Mouse (Mus musculus): ENCODE measurements around the gene Rtn4.
A peak's percentile ranks its signal among the peaks of the same experiment; 100 is the strongest.
"Not testable (repeated sequence)": the region's sequence is repeated elsewhere in the genome, so short reads cannot be mapped to it uniquely, and the experiment has no call there.

The Rtn4 gene

GRCm38 (mm10) chr11:29692683-29693272, at the start of gene Rtn4:
Gene Rtn4 (plus strand): TSS chr11:29692947.
- DNase-seq (ENCODE audit: low spot score), result peak; percentile 95

DNA sequence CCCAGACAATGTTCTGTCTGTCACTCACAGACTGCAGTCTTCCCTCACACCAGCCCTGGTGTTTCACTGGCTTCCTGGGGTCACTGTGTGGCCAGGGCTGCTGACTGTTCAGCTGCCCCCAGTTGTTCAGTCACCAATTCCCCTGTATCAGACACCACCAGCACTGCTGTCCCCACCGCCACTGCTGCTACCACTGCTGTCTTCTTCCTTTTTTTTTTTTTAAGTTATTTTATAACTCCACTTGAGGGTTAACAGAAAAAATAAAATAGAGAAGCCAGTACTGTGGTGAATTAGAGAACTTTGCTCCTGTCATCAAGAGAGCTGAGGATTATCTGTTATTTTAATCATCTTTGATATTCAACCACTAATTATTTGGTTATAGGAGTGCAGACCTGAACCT, 48.3 kb upstream of the Rtn4 start:
- DNase-seq (ENCODE audit: low spot score), result no peak

- DNase-seq (ENCODE audit: low spot score), result no peak
Observed at GRCm38 (mm10) chr11:29645411-29646066, 47.2 kb upstream of the Rtn4 start.

DNA sequence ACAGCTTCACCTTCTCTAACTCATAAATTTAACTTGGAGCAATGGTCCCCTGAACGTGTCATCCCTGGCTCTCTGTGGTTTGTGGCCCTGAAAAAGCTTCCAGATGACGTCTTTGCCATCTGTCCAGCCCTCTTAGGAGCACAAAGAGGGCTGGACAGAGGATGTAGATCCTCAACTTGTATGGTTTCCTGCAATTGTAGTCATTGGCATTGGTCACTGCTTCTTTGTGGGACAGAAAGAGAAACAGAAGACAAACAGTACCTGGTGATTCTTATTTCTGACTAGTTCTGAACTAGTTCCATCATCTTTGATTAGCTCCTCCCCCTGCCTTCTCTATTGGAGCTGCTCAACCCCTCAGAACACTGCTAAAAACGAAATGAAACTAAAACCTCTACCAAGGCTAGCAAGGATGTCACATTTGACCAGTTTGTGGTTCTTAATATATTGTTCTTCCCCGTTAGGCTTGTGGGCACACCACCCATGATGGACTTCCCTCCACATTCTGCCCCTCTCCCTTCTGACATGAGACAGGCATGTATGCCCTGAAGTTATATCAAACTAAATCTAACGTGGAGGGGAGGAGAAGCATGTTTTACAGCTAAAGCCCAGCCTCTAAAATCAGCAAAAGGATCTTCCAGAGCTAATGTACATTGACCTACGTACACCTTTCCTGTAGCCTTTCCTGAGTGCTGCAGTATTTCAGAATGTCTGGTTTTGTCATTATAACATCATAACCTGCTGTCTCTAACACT, 45.0 kb upstream of the Rtn4 start:
- no peak for DNase-seq (ENCODE audit: low spot score)

DNA sequence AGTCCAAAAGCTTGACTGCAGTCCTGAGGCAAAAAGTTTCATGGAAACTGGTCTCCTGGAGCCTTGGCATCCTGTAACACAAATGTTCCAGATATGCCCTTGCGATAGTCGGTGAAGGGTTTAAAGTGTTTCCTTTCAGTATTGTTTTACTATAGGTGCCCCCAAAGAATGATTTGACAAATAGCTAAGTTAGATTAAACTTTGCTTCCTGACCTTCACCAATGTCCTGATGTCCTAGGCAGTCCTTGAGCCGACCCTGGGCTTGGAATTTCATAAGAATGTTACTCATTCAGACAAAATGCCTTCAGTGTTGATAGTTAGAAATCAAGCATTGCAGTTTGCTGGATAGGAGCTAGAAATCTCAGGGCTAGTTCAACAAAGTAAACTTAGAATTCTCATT, 37.4 kb upstream of the Rtn4 start:
- not testable (repeated sequence) for DNase-seq (ENCODE audit: low spot score)

- DNase-seq (ENCODE audit: low spot score), result no peak
Observed at GRCm38 (mm10) chr11:29660740-29661139, 32.0 kb upstream of the Rtn4 start.

DNA sequence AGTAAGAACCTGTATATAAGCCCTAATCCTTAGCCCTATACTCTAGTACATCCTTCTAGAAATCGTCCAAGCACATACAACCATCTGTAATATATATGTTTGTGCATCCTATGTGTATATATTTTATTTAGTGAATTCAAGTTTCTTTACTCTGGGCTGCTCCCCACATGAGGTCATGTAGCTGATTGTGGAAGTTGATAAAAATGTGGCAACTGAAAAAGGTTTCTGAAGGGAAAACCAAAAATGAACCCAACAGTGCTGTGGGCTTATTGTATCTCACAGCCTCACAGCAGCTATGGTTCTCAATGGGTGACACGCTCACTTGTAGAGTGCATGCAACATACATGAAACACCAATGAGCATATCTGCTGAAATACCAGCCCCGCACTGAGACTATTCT, 25.1 kb upstream of the Rtn4 start:
- no peak for DNase-seq (ENCODE audit: low spot score)

DNA sequence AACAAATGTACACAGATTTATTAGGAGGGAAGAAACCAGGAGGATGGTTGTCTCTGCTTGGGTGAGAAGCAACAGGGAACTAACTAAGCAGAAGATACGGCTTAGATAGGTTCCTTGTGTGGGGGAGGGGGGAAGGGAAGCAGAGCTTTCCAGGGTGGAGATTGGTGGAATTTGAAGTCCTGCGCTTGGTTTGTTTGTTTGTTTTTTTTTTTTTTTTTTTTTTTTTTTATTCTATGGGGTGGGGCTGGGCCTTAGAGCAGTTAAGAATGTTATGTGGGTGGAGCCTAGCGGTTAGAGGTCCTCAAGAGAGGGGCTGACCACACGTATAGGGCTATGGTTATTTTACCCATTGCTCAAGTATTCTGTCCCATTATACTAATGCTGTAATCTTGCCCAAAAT, 23.0 kb upstream of the Rtn4 start:
- DNase-seq (ENCODE audit: low spot score), result no peak

- DNase-seq (ENCODE audit: low spot score), result no peak
Observed at GRCm38 (mm10) chr11:29673359-29673758, 19.4 kb upstream of the Rtn4 start.

DNA sequence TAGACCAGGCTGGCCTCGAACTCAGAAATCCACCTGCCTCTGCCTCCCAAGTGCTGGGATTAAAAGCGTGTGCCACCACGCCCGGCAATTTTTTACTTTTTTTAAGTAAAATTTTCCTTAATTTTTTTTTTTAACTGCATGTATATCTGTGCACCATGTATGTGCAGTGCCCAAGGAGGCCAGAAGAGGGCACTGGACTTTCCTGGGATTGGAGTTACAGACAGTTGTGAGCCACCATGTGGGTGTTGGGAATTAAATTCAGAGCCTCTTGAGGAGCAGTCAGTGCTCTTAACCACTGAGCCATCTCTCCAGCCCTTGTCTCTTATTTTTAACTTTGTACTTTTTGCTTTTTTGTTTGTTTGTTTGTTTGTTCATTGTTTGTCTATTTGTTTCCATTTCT, 16.0 kb upstream of the Rtn4 start:
- no peak for DNase-seq (ENCODE audit: low spot score)

DNA sequence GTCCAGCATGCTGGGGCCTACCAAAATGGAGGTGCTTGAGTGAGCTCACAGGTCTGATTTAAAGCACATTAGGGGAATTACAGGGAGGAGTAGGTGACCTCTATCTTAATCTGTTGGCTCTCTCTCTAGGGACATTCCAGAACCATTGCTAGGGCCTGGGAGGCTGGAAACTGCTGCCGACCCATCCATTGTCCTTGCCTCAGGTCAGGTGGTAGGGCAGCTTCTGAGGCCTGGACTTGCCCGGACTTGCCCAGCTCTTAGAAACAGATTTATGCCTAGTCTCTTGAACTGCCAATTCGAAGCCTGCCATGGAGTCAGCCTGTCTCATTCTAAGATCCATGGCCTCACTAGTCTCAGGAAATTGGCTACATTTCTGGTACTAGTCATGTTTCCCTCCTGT, 12.8 kb upstream of the Rtn4 start:
- no peak for DNase-seq (ENCODE audit: low spot score)

DNA sequence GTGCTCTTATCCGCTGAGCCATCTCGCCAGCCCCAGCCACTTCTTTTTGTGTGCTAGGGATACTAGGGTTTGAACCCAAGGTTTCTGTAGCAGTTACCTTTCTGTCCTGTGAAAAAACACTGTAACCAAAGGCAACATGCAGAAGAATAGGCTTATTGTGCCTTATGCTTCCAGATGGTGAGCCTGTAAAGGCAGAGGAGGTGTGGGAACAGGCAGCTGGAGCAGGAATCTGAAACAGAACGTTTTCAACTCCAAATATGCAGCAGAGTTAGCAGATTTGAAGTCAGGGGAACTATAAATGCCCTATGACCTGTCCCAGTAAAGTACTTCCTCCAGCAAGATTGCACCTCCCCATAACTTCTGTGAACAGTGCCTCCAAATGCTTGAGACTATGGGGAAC, 12.0 kb upstream of the Rtn4 start:
- DNase-seq (ENCODE audit: low spot score), result no peak

GRCm38 (mm10) chr11:29684272-29684671, 8.5 kb upstream of the Rtn4 start:
- DNase-seq (ENCODE audit: low spot score), result no peak

DNA sequence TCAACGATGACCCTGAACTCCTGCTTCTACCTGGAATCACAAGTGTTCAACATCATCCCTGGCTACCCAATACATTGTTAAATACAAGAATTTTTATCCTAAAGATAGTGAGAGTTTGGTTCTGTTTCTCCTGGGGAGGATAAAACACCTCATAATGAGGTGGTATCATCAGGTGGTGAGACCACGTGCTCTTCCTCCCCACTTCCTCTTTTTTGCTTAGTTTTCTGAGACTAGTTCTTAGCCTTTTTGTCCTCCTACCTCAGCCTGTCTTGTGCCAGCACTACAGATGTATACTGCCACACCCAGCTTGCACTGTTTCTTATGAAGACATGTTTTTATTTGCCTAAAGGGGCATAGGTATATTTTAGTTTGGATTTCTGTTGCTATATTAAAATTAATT, 6.6 kb upstream of the Rtn4 start:
- no peak for DNase-seq (ENCODE audit: low spot score)

- DNase-seq (ENCODE audit: low spot score), result no peak
Observed at GRCm38 (mm10) chr11:29691556-29691955, 1.2 kb upstream of the Rtn4 start.

- peak; percentile 12 for DNase-seq (ENCODE audit: low spot score)
Observed at GRCm38 (mm10) chr11:29692111-29692682, 550 bp upstream of the Rtn4 start.

DNA sequence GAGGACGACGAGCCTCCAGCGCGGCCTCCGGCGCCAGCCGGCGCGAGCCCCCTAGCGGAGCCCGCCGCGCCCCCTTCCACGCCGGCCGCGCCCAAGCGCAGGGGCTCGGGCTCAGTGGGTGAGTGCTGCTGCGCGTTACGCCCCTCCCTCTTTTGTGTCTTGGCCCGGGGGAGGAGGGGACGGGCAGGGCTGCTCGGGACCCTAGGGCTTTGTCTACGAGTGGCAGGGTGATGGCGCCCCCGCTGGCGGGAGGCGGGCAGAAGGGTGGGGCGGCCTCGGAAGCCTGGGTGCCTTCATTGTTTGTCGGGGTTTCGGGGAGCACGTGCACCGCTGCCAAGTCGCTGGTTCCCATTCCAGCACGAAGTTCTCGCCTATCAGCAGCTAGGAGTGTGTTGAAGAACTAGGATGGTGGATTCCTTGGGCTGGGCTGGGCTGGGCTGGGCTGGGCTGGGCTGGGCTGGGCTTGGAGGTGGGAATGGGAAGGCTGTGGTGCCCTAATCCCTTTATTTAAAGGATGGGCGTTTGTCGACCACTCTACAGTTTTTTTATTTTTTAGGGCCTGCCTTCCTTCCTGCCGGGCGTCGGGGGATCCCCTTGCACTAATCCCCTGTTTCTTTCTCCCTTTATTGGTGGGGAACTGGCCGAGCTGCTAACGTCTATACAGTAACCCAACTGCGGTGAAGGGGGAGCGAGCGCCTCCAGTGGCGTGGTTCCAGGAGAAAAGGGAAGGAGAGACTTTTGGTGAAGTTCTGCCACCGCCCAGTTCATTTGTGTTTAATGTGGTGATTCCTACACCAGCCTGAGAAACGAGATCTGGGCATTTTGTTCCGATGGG, 1.0 kb downstream of the Rtn4 start:
- peak; percentile 72 for DNase-seq (ENCODE audit: low spot score)

DNA sequence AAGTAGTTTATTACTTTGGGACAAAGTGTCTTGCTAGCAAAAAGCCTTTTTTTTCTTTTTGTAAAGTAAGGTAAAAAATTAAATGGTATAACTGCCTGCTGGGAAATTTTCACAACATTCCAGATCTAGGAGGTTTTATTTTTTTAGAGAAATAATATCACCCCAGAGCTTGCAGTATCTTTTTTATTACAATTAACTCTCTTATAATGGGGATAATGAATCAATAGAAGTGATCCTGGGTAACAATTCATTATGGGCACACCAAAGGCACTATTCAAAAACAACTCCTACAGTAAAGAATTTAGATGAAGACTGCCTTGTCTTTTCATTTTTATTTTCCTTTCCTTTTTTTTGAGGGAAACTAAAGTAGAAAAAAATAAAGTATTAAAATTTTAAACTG, 2.0 kb downstream of the Rtn4 start:
- no peak for DNase-seq (ENCODE audit: low spot score)

DNA sequence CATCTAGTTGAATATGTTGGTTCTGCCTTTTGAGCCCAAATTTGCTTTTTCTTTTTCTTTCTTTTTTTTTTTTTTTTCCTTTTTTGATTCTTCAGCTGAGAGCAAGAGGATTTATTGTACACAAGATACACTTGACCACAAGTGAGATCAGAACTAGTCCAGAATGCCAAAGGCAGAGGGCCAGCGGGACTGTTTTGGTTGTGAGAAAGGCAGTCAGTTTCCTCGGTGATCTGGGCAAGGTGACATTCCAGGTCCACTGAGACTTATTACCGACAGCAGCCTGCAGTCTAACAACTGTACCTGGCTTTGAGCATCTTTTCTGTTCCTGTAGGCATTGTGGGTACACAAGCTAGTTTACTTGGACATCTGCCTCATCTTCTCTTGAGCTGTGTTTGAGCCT, 10.0 kb downstream of the Rtn4 start:
- DNase-seq (ENCODE audit: low spot score), result no peak

- no peak for DNase-seq (ENCODE audit: low spot score)
Observed at GRCm38 (mm10) chr11:29705263-29705662, 12.5 kb downstream of the Rtn4 start.

GRCm38 (mm10) chr11:29706845-29707244, 14.1 kb downstream of the Rtn4 start:
- no peak for DNase-seq (ENCODE audit: low spot score)

DNA sequence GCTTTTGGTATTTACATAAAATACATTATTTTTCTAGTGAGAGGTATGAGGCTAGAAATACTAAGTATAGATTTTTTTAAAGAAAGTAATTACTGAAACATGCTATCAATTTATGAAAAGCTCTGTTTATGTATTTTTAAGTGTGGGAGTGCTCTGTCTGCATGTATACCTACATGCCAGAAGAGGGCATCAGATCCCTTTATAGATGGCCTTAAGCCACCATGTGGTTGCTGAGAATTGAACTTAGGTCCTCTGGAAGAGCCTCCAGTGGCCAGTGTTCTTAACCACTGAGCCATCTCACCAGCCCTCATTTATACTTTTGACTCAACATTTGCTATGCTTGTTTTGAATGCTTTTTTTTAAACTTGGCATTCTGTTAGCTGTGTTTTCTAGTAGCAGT, 16.8 kb downstream of the Rtn4 start:
- no peak for DNase-seq (ENCODE audit: low spot score)

Measured in ovary, postnatal 14 days (tissue).